In the genomic region with DNA sequence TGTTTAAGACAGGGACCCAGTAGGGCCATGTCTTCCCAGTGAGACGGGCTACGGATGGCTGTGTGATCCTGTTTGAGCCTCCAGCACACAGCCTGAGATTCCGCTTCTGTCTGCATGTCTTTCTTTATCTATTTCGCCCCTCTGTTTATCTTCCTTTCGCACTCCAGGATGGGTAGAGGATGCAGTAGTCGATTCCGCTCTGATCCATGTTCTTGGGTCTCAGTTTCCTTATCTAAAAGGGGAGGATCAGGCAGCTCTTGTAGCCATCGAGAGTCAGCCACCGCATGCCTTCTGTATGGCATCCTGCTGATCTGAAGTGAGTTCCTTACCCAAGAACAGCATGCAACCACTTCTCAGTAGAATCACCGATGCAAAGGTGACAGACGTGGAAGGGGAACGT, we compare ENCODE assay signal across 36 mouse cellular contexts. TPM values are rescaled to one million over a fixed set of nuclear protein-coding genes. Genes with fewer than 3 reads are reported as not detected.
DNase-seq lines count a peak whose midpoint lies in the region; ATAC-seq and TF ChIP-seq lines count a peak whose summit lies in the region.
"Had no signal": no experiment of that assay in that cellular context is flagged by ENCODE, and none has a peak within 500 bp of the region (broad histone marks: within the 10 kb centered on the region; RNA-seq: fewer than 3 reads in every experiment).

No protein-coding gene starts in this region.

- no peak for TF ChIP-seq RAD21 in MEL (IDR thresholded peaks at IDR 0.05; ENCODE audit: low read depth, low read length)

- H3K9me3 ChIP-seq in MEL (replicated peaks; ENCODE audit: insufficient read depth, low read length): no peaks in the 10 kb centered on the region
- H3K9me3 ChIP-seq in liver, embryonic 12.5 days (replicated peaks): no peaks in the 10 kb centered on the region
- H3K9me3 ChIP-seq in liver, postnatal 0 days (ENCODE audit: low read length): no peaks in the 10 kb centered on the region
- no peaks in the 10 kb centered on the region for H3K9me3 ChIP-seq in hindbrain, embryonic 10.5 days
- H3K9me3 ChIP-seq: embryonic facial prominence, embryonic 10.5 days; embryonic facial prominence, embryonic 15.5 days; heart, embryonic 12.5 days; midbrain, embryonic 12.5 days; neural tube, embryonic 13.5 days had no signal

- peaks cover 0 to 28% of the 10 kb centered on the region in 2 experiments; a peak in 2 of 4 replicates for H3K36me3 ChIP-seq in MEL (ENCODE audit: control insufficient read depth in 1 of 2, insufficient read depth in 2 of 2, low read length in 2 of 2)
- H3K36me3 ChIP-seq in liver, embryonic 12.5 days: peaks cover 34% of the 10 kb centered on the region
- peaks cover 27% of the 10 kb centered on the region for H3K36me3 ChIP-seq in liver, postnatal 0 days (replicated peaks; ENCODE audit: insufficient read depth, low read length)
- peaks cover 53% of the 10 kb centered on the region for H3K36me3 ChIP-seq in hindbrain, embryonic 10.5 days

- TF ChIP-seq POLR2A in MEL (IDR thresholded peaks at IDR 0.05; ENCODE audit: control insufficient read depth in 1 of 2, insufficient read depth in 1 of 2, low read depth in 1 of 2, low read length in 2 of 2, poor library complexity in 1 of 2): no peak

- H3K4me3 ChIP-seq in MEL (ENCODE audit: control insufficient read depth in 1 of 2, insufficient read depth in 1 of 2, low read depth in 2 of 2, low read length in 2 of 2): peak overlapping the region; percentile 16 to 27; a peak in 3 of 4 replicates
- H3K4me3 ChIP-seq in liver, embryonic 12.5 days: no peak overlapping the region
- H3K4me3 ChIP-seq in liver, postnatal 0 days (ENCODE audit: low read depth, low read length): no peak overlapping the region
- no peak overlapping the region for H3K4me3 ChIP-seq in left cerebral cortex, adult 2 months
- H3K4me3 ChIP-seq in hindbrain, embryonic 10.5 days: no peak overlapping the region
- H3K4me3 ChIP-seq: embryonic facial prominence, embryonic 10.5 days; embryonic facial prominence, embryonic 15.5 days; heart, adult 2 months; heart, embryonic 12.5 days; midbrain, embryonic 12.5 days; neural tube, embryonic 13.5 days had no signal

- peak; percentile 75 for ATAC-seq in liver, embryonic 12.5 days
- ATAC-seq in liver, postnatal 0 days: peak; percentile 59
- ATAC-seq: CD4-positive, CD25-positive, alpha-beta regulatory T cell, adult 4 months; forebrain, embryonic 14.5 days had no signal

- peak; percentile 58 to 85; a peak in 3 of 4 replicates for TF ChIP-seq EP300 in MEL (IDR thresholded peaks at IDR 0.05; ENCODE audit: low read depth in 1 of 2, low read length in 2 of 2)
- TF ChIP-seq EP300 in liver, postnatal 0 days (IDR thresholded peaks at IDR 0.05; ENCODE audit: low read depth): peak; percentile 92

- WGBS in liver, embryonic 12.5 days (ENCODE audit: insufficient replicate concordance): 26% methylated on average over 12 of the region's 12 CpGs
- WGBS in liver, postnatal 0 days (ENCODE audit: insufficient replicate concordance): 63% methylated on average over 12 of the region's 12 CpGs
- 91% methylated on average over 12 of the region's 12 CpGs for WGBS in hindbrain, embryonic 10.5 days

- peak overlapping the region; percentile 67 for H3K27ac ChIP-seq in MEL (ENCODE audit: control insufficient read depth, low read depth, low read length)
- peak overlapping the region; percentile 82 for H3K27ac ChIP-seq in liver, embryonic 12.5 days
- no peak overlapping the region for H3K27ac ChIP-seq in liver, postnatal 0 days (ENCODE audit: low read depth)
- no peak overlapping the region for H3K27ac ChIP-seq in left cerebral cortex, adult 2 months
- no peak overlapping the region for H3K27ac ChIP-seq in hindbrain, embryonic 10.5 days
- H3K27ac ChIP-seq: embryonic facial prominence, embryonic 10.5 days; embryonic facial prominence, embryonic 15.5 days; heart, adult 2 months; hindbrain, embryonic 14.5 days; macrophage; midbrain, embryonic 12.5 days; neural tube, embryonic 13.5 days had no signal

- no peak for TF ChIP-seq CTCF in MEL (IDR thresholded peaks at IDR 0.05 in 2 of 3, conservative IDR thresholded peaks at IDR 0.05 in 1 of 3; ENCODE audit: control insufficient read depth in 1 of 3, insufficient read depth in 1 of 3, low read depth in 2 of 3, low read length in 3 of 3, poor library complexity in 1 of 3, severe bottlenecking in 1 of 3)
- no peak for TF ChIP-seq CTCF in liver, postnatal 0 days (IDR thresholded peaks at IDR 0.05; ENCODE audit: low read depth)
- TF ChIP-seq CTCF in left cerebral cortex, adult 2 months (IDR thresholded peaks at IDR 0.05): no peak

- H3K4me1 ChIP-seq in MEL (ENCODE audit: control insufficient read depth in 1 of 2, insufficient read depth in 2 of 2, low read length in 2 of 2): peaks cover 6 to 35% of the 10 kb centered on the region in 2 experiments
- peaks cover 54% of the 10 kb centered on the region for H3K4me1 ChIP-seq in liver, embryonic 12.5 days
- peaks cover 11% of the 10 kb centered on the region for H3K4me1 ChIP-seq in liver, postnatal 0 days (ENCODE audit: insufficient read depth)
- 0 out of 2 replicates have a peak, but pooled peaks cover 5% of the 10 kb centered on the region for H3K4me1 ChIP-seq in hindbrain, embryonic 10.5 days (replicated peaks)
- H3K4me1 ChIP-seq: embryonic facial prominence, embryonic 10.5 days; embryonic facial prominence, embryonic 15.5 days had no signal

- H3K27me3 ChIP-seq in MEL (ENCODE audit: control insufficient read depth in 1 of 2, insufficient read depth in 2 of 2, low read length in 2 of 2): no peaks in the 10 kb centered on the region
- H3K27me3 ChIP-seq in liver, embryonic 12.5 days (replicated peaks): no peaks in the 10 kb centered on the region
- H3K27me3 ChIP-seq in liver, postnatal 0 days (ENCODE audit: insufficient read depth, low read length): no peaks in the 10 kb centered on the region
- no peaks in the 10 kb centered on the region for H3K27me3 ChIP-seq in hindbrain, embryonic 10.5 days (ENCODE audit: insufficient read depth, poor library complexity, severe bottlenecking)
- H3K27me3 ChIP-seq: embryonic facial prominence, embryonic 15.5 days; heart, embryonic 12.5 days; midbrain, embryonic 12.5 days; neural tube, embryonic 13.5 days had no signal

- H3K4me2 ChIP-seq in liver, embryonic 12.5 days: peak overlapping the region; percentile 45
- peak overlapping the region; percentile 32 for H3K4me2 ChIP-seq in liver, postnatal 0 days (ENCODE audit: low read depth, low read length)
- H3K4me2 ChIP-seq: embryonic facial prominence, embryonic 15.5 days; heart, embryonic 12.5 days; hindbrain, embryonic 14.5 days; midbrain, embryonic 12.5 days; neural tube, embryonic 13.5 days had no signal

- DNase-seq in MEL (ENCODE audit: low read depth, low spot score): peak; percentile 81
- DNase-seq in c-Kit-negative CD71-positive TER-119-positive erythroid progenitor cells, embryonic 14.5 days (ENCODE audit: low read depth, low spot score): peak; percentile 32
- no peak for DNase-seq in liver, postnatal 0 days
- no peak for DNase-seq in spleen, adult 12 weeks (ENCODE audit: low spot score)
- no peak for DNase-seq in left cerebral cortex, adult 2 months (ENCODE audit: extremely low spot score in 1 of 2, low spot score in 2 of 2)
- no peak for DNase-seq in hindbrain, embryonic 10.5 days (ENCODE audit: low spot score)
- DNase-seq: adrenal gland, adult 8-10 months; cerebellum, adult 18-20 months; cerebellum, postnatal 14 days; heart, adult 2 months; heart, postnatal 4 days; kidney, adult 11 months; kidney, postnatal 14 days; layer of hippocampus, adult 9-11 months; thymus, postnatal 14 days had no signal

- intact Hi-C loops in left cerebral cortex, adult 2 months (cut with DNase I): loop anchor here (10.0 kb wide), 1 partner anchor 901 kb away; no protein-coding TSS in a partner anchor

- 0 out of 2 replicates have a peak overlapping the region, but pooled peaks have one; percentile 23 for H3K9ac ChIP-seq in MEL (ENCODE audit: control insufficient read depth, low read depth, low read length, poor library complexity, severe bottlenecking)
- H3K9ac ChIP-seq in liver, embryonic 12.5 days: peak overlapping the region; percentile 37; the same call in 1 of the 2 replicates
- H3K9ac ChIP-seq in liver, postnatal 0 days (replicated peaks): no peak overlapping the region
- H3K9ac ChIP-seq: embryonic facial prominence, embryonic 15.5 days; heart, embryonic 12.5 days; hindbrain, embryonic 14.5 days; midbrain, embryonic 12.5 days; neural tube, embryonic 13.5 days had no signal

- no peaks in the 10 kb centered on the region for H3K79me2 ChIP-seq in MEL (ENCODE audit: control insufficient read depth, insufficient read depth, low read length, poor library complexity)

TF ChIP-seq in MEL, 35 proteins besides CTCF, POLR2A, EP300 and RAD21 (continues in another document):
- no peak for TF ChIP-seq USF1 (IDR thresholded peaks at IDR 0.05; ENCODE audit: low read depth, low read length)
- no peak for TF ChIP-seq UBTF (IDR thresholded peaks at IDR 0.05; ENCODE audit: borderline replicate concordance, insufficient read depth, low read depth, low read length)
- TF ChIP-seq NELFE (IDR thresholded peaks at IDR 0.05; ENCODE audit: low read depth, low read length): no peak
- peak; percentile 92 for TF ChIP-seq GATA1 (IDR thresholded peaks at IDR 0.05; ENCODE audit: low read depth, low read length)
- peak; percentile 85 for TF ChIP-seq TCF12 (IDR thresholded peaks at IDR 0.05; ENCODE audit: low read depth, low read length)
- TF ChIP-seq MYC (IDR thresholded peaks at IDR 0.05; ENCODE audit: low read depth, low read length): peak; percentile 65
- TF ChIP-seq E2F4 (IDR thresholded peaks at IDR 0.05; ENCODE audit: borderline replicate concordance, low read depth, low read length): no peak
- no peak for TF ChIP-seq SIN3A (IDR thresholded peaks at IDR 0.05; ENCODE audit: low read length)
- TF ChIP-seq TAL1 (IDR thresholded peaks at IDR 0.05; ENCODE audit: low read length): peak; percentile 87
- TF ChIP-seq MAX (IDR thresholded peaks at IDR 0.05; ENCODE audit: low read length): peak; percentile 84

RNA-seq across cellular contexts. Expression of a gene that starts 40.8 kb away (rescaled TPM):
- not detected in 2 replicates for total RNA-seq in MEL (2012; rRNA removed)
- not detected for polyA plus RNA-seq in MEL (2012; ENCODE audit: insufficient read depth in 1 of 2, insufficient read length in 2 of 2, low read depth in 1 of 2, low replicate concordance in 2 of 2, missing spikeins in 1 of 2)
- polyA plus RNA-seq in liver, embryonic 12.5 days (2016; fragmentation: Nextera tagmentation; extraction: Ambion mirVana): not detected in 2 replicates
- not detected in 2 replicates for polyA plus RNA-seq in liver, postnatal 0 days (2015; fragmentation: Nextera tagmentation; extraction: Ambion mirVana)
- total RNA-seq in left cerebral cortex, adult 2 months (2021): not detected
- not detected in 2 replicates for polyA plus RNA-seq in hindbrain, embryonic 10.5 days (2016; fragmentation: Nextera tagmentation; extraction: Ambion mirVana)
- total RNA-seq: adrenal gland, adult 8-10 months; gastrocnemius, adult 8-10 months; gastrocnemius, postnatal 4 days; heart, adult 2 months; heart, postnatal 4 days; left cerebral cortex, postnatal 14 days; liver, adult 2 months had no signal
- polyA plus RNA-seq: CD4-positive, CD25-positive, alpha-beta regulatory T cell, adult 4 months; cortical plate, adult 2 months; embryonic facial prominence, embryonic 10.5 days; embryonic facial prominence, embryonic 15.5 days; forebrain, embryonic 14.5 days; heart, adult 2 months; heart, embryonic 12.5 days; heart, postnatal 0 days; hindbrain, embryonic 14.5 days; kidney, embryonic 14.5 days; limb, embryonic 11.5 days; liver, adult 2 months; lung, embryonic 16.5 days; macrophage; midbrain, embryonic 12.5 days; neural tube, embryonic 13.5 days; stomach, embryonic 14.5 days; urinary bladder, adult 2 months had no signal

RNA-seq across cellular contexts. Expression of a gene that starts 57.3 kb away (rescaled TPM):
- not detected in 2 replicates for total RNA-seq in MEL (2012; rRNA removed)
- not detected for polyA plus RNA-seq in MEL (2012; ENCODE audit: insufficient read depth in 1 of 2, insufficient read length in 2 of 2, low read depth in 1 of 2, low replicate concordance in 2 of 2, missing spikeins in 1 of 2)
- polyA plus RNA-seq in liver, embryonic 12.5 days (2016; fragmentation: Nextera tagmentation; extraction: Ambion mirVana): not detected in 2 replicates
- not detected in 2 replicates for polyA plus RNA-seq in liver, postnatal 0 days (2015; fragmentation: Nextera tagmentation; extraction: Ambion mirVana)
- not detected for total RNA-seq in left cerebral cortex, adult 2 months (2021)
- polyA plus RNA-seq in hindbrain, embryonic 10.5 days (2016; fragmentation: Nextera tagmentation; extraction: Ambion mirVana): not detected in 2 replicates
- total RNA-seq: adrenal gland, adult 8-10 months; gastrocnemius, adult 8-10 months; gastrocnemius, postnatal 4 days; heart, adult 2 months; heart, postnatal 4 days; left cerebral cortex, postnatal 14 days; liver, adult 2 months had no signal
- polyA plus RNA-seq: CD4-positive, CD25-positive, alpha-beta regulatory T cell, adult 4 months; cortical plate, adult 2 months; embryonic facial prominence, embryonic 10.5 days; forebrain, embryonic 14.5 days; heart, adult 2 months; heart, embryonic 12.5 days; heart, postnatal 0 days; hindbrain, embryonic 14.5 days; kidney, embryonic 14.5 days; limb, embryonic 11.5 days; liver, adult 2 months; lung, embryonic 16.5 days; macrophage; midbrain, embryonic 12.5 days; neural tube, embryonic 13.5 days; stomach, embryonic 14.5 days; urinary bladder, adult 2 months had no signal

Comparison
In these comparisons a context has a peak if more than half of its experiments do, and no peak if none do; other contexts are left out.
1. H3K27ac ChIP-seq: peak in MEL (single experiment) and liver, embryonic 12.5 days (single experiment); none in liver, postnatal 0 days (single experiment), left cerebral cortex, adult 2 months (single experiment) and hindbrain, embryonic 10.5 days (single experiment).
2. DNase-seq: peak in MEL (single experiment) and c-Kit-negative CD71-positive TER-119-positive erythroid progenitor cells, embryonic 14.5 days (single experiment); none in liver, postnatal 0 days (single experiment), spleen, adult 12 weeks (single experiment), left cerebral cortex, adult 2 months (0 of 2) and hindbrain, embryonic 10.5 days (single experiment).
3. H3K4me3 ChIP-seq: peak in MEL (2 of 2); none in liver, embryonic 12.5 days (single experiment), liver, postnatal 0 days (single experiment), left cerebral cortex, adult 2 months (single experiment) and hindbrain, embryonic 10.5 days (single experiment).